Mouse (Mus musculus) ovary, postnatal 10 days (tissue): ENCODE data around the gene Foxn3.

ENCODE experiments used
- DNase-seq: peaks from one replicate; pipeline ENCODE4 v3.0.0; 2022; ENCODE audit warnings: low spot score

Foxn3 gene

DNA sequence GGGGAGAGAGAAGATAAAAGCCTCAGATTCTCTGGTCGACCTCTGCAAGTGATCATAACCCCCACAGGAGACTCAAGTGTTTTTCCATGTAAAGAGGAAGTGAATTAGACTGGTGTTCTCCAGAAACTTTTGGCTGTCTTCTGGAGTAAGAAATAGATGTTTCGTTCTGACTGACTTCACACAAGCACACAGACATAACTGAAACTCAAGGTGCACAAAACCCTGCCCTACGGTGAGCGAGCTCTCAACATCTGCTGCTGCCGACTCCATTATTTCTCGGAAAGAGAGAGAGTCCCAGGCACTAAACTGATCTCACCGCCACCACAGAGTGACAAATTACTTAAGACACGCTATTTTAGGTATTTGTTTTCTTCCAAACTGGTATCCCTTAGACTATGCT lies 237.2 kb downstream of the Foxn3 start:
- DNase-seq, result no peak

DNA sequence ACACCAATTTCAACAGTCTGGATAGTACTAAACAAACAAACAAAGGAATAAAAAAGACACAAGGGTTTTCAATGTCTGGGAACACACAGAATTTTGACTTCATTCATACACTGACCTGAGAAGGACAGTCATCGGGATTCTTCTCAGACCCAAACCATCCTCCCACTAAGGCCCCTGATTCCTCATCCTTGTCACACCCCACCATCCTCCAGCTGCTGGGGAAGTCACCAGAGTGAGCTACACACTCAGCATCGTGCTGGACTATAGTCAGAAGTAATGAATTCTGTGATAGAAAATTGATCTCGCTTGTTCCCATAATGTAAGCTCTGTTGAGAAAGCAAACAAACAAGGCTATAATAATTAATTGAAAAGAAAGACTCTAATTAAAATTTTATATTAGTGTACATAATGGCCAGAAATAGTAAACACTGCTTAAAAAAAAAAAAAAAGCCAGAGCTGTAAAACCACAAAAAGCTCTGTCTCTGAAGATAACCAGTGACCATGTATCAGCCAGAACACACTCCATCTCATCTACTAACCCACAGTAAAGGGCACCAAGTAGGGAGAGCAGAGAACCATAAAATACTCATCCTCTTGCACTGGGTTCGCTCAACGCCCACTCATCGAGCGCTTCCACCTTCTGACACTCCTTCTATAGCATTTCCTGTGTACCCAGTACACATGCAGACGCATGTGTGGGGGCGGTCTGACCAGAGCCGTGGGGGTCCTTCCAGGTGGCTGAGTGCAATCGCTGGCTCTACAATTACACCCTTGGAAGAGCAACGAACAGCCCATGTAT lies 241.6 kb downstream of the Foxn3 start:
- no peak for DNase-seq

DNA sequence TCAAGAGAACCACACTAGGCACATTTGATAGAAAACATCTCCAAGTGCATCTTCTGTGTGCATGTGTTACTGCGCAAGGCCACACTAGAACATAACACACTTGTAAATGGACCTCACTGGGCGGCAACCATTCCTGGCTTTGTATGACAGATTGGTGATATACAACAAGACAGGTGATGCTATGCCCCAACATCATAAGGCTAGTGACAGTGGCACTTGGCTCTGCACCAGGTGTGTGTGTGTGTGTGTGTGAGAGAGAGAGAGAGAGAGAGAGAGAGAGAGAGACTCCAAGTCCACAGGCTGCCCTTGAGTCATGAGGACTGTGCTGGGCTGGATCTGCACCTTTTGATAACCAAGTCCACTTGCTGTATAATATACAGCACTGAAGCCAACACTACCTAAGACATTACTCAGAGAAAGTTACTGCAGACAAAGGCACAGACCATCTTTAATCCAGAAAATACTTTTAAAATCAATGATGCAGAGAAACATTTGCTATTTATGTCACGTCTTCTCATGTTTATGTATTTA lies 242.4 kb downstream of the Foxn3 start:
- DNase-seq, result no peak

DNA sequence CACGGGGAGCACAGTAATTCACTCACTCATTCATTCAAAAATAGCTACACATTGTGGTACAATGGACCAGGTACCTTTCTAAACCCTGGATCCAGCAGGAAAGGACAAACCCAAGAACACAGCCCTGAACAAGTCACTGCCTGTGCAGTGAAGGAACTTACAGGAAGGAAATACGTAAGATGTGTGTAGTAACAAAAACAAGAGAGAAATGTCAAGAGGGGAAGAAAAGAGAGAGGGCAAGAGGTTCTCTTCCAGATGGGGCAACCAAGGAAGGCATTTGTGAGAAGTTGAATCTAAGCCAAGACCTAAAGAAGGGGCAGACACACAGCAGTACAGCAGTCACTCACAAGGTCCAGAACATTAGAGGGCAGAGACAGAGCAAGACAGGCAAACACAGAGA lies 243.5 kb downstream of the Foxn3 start:
- DNase-seq, result no peak

DNA sequence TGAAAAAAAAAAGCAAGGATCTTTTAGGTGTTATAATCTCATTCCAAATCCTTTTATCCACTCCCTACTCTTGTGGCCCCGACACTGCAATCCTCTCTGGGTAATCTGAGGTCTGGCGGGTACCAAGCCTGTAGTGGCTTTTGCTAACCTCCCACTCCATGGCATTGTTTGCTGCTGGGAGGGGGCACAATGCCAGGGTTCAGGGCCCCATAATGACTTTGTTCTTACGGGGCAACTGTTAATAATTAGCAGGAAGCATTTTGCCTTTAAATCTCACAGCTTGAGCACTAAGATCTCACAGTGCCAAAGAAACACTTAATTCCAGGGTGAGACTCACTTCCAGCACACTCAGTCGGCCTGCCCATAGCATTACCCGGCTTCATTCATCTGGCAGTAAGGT lies 244.2 kb downstream of the Foxn3 start:
- DNase-seq, result no peak

DNA sequence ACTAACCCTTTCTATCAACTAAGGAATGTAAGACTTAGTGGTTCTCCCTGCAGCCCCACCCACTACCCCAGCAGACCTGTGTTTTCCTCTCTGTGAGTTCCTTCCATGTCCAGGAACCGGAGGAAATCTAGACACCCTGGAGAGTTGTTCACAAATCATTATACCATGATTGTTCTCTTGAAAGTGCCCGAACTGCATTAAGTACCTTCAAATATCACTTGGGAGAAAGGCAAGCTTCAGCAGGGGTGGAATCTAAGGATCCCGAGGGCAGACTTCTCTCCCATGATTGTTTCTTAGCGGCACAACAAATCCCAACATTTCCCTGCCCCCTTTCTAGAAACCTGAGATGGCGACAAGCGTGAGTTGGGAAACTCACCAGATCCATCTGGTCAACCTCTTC lies 247.5 kb downstream of the Foxn3 start:
- no peak for DNase-seq

DNA sequence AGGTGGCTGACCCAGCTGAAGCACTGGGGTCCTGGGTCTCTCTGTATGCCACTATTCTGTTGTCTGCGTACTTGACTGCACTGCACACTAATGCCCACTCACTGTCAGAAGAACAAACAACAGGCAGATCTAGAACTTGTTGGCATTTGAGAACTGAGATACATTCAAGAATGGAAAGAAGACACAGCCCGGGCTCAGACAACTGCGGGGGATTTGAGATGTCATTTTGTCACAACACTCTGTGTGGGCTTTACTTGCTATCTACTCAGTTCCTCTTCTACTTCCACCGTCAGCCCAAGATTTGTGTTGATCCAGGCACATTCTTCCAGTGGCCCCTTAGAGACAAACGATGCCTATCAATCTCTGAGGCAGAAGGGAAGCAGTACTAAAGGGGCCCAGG lies 248.6 kb downstream of the Foxn3 start:
- no peak for DNase-seq

DNA sequence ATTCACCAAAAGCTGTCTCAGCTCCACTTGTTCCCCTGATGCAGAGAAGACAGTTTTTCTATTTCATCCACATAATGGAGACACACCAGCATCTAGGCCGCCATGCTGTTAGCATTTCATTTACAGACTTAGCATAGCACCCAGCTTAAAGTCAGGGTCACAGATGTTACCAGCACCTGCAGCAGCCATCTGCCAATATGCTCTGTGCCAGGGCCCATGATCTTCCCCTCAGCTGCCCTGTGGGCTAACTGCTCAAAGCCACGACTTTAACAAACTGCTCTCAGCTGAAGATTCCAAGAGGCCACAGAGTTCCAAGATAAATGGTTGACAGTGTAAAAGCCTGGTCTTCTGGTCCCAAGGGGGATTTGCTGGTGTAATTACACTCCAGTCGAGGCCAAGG lies 252.1 kb downstream of the Foxn3 start:
- no peak for DNase-seq

DNA sequence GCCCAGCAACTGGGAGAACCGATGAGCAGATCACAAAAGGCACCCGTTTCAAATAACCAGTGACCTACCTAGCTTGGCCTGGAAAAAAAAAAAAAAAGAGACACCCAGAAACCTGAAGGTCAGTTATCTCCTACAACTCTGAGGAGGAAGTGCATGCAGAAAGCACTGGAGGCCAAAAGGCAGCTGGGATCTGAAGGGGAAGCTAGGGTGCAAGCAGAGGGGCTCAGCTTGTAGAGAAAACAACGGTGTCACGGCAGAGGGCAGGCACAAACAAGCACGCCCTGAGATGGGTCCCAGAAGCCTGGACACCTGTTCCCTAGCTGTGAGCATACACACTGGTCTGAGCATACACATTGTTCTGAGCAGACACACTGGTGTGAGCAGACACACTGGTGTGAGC lies 253.4 kb downstream of the Foxn3 start:
- no peak for DNase-seq

DNA sequence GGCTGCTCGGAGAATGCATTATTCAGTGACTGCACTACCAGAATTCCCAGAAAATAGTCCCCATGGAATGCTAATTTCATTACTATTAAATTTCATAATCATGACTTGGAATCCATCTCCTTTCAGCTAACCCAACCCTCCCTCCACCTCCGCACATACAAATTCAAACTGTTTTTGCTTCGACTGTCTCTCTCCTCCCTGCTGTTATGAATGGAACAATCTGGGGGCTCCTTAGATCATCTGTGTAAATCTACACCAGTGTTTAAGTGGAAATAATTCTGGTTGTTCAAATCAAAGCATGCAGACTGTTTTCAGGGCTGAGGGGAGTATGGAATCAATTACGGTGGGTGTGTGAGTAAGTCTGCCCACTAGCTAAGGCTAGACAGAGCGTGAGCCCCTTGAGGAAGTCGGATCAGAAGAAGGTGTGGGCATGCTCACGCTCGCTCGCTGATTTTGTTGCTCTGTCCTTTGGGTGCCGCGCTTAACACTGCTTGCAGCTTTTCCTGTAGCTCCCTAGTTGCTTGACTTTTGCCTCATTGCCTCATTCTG lies 254.8 kb downstream of the Foxn3 start:
- DNase-seq, result no peak

DNA sequence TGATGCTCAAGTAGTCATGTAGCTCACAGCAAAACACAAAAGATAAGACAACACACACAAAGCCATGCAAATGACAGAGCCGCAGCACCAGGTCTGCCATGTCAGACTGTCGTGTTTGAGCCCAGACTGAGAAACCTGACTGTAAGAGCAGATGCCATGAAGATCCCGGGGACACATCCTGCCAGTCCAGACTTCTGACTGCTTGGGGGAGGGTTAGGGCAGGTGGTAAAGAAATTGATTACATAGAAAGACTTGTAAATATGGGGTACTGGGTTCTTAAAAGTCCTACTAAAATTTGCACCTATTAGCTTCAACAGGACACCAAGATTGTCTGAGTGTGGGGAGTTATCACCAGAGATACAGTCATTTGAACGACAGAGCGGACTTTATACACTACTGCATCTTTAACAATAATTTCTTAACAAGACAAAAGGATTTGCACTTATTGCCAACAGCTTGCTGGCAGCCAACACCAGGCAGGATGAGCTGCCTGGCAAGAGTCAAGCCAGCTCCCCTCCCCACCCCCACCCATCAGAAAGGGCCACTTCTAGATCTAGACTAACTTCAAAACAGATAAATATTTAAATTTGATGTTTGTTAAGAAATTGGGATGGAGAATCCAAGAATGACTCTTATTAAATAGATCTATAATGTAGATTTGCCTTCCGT lies 256.7 kb downstream of the Foxn3 start:
- no peak for DNase-seq

DNA sequence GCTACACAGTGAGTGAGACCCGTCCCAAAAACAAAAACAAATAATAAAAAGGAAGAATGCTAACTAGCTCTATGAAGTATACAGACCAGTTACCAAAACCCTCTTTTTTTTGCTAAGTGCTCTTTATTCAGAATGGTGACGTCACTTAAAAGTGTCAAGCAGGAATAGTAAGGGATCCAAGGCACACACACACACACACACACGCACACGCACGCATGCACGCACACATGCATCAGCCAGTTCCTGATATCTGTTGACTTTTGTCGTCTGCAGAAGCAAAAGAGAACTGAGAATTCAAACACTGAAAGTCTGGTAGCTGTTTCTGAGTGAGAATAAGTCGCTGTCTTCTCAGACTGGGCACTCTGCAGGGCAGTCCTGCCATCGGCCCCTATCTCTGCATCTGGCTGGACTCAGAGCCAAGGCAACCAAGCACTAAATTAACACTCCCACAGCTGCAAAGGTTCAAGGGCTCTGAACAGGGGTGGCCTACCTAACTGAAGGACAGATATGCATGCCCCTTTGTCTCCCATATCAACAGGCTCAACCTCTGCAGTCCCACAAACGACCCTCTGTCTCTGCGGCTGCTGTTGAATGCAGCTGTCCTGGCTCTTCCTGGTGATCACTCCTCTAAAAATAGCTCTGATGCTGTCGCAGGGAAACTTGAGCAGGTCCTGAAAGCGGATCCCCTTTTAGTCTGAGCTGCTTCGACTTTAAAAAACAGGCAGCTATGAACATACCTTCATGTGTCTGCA lies 257.4 kb downstream of the Foxn3 start:
- DNase-seq, result no peak

DNA sequence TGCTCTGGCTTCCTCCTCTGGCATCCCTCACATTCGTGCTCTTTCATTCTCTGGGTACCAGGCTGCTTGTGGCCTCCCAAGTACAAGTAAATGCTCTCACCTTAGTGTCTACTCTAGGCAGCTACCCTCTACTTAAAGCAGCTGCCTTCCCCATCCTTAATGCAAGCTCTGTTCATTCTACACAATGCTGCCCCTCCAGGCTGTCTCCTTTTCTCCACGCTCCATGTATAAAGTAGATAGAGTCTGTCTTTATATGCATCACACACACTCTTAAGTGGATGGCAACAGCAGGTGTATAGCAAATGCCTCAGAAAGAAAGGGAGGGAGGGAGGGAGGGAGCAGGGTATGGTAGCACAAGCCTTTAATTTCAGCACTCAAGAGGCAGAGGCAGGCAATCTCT lies 258.1 kb downstream of the Foxn3 start:
- no peak for DNase-seq

DNA sequence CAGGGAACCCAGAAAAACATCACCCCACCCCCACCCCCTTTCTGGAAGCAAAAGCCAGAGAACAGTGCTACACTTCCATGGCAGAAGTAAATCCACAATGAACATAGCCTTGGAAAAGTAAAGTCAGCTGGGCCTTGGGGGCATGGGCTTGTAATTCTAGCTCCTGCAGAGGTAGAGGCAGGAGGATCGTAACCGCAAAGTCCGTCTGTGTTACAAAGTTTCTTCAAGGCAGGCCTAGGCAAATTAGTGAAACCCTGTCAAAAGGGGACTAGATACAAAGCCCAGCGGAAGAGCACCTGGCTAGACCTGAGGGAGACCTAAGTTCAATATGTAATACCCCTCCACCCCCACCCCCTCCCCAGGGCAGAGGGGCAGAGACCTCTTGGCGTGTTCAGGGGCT lies 259.3 kb downstream of the Foxn3 start:
- no peak for DNase-seq

DNA sequence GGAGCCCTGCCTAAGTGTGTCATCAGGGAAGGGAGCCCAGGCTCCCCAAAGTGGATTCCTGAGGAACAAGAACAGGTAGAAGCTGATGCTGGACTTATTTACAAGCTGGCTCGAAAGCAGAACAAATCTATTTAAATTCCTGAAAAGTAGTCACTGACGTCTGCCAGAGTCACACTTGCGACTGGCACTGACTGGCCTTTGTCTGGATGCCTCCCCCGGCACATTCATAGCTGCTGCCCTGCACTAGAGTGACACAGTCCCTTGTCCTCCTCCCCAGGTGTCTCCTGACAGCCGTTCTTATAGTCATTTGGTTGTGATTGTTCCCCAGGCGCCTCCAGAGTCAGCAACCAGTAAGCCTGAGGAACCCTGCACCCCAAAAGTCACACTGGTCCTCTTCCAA lies 259.8 kb downstream of the Foxn3 start:
- DNase-seq, result no peak

DNA sequence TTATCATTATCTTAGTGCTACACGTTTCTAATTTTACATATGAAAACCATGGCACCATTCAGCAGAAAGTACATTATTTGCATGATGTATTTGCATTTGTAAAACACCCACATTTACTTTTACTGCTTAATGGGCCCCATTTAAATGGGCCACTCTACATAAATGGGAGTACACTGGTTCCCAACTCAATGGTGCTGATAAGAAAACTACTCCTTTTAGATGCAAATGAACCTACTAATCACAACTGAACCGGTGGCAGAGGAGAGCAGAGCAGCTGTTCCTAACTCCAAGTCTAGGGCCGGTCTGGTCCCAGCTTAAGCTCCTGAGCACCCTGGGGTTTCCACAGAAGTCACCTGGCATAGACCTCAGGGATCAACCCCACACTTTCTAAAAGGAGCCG lies 263.5 kb downstream of the Foxn3 start:
- no peak for DNase-seq

DNA sequence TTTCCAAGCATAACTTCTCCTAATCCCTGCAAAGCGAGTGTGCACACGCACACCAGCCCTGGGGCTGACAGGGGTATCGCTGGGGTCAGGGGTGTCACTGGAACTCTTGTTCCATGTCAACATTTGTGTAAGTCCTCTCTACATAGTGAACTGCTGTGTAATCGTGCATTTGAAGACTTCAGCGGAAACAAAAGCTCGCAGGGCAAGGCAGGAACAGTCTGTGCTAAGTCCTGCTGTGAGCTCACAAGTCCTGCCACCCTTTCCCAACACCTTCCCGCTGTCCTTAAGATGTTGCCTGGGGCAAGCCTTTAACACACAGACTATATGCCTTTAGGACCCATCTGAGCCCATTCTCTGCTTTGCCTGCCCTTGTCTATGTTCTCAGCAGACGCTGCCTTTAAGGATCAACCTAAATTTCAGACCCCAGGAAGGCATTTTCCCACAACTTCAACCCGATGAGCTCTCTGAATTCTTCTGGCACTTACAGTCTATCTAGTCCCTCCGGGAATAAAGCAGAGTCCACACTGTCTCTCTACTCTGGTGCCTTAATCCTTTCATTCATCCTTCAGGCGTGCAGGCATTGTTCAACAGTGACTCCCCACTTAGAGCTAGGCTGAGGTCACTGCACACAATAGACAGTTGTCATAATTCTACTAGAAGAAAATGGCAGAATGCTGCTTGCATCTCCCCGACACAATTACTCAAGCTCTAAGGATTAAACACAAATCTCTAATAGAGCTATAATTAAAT lies 264.4 kb downstream of the Foxn3 start:
- no peak for DNase-seq

DNA sequence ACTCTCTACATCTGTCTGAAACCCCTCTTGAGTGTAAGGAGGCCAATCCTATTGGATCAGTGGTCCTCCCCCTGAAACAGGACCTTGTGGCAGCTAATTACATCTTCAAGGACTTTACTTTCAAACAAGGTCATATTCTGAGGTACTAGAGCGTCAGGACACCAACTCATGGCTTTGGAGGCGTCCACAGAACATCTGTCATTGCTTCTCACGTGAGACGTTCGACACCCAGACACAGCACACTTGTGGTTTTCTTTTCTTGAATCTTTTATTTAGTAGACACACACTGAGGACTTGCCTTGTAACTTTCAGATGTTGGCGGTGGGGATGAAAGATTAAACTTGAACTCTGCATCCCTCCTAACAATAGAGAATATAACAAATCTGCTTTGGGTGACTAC lies 265.1 kb downstream of the Foxn3 start:
- no peak for DNase-seq

DNA sequence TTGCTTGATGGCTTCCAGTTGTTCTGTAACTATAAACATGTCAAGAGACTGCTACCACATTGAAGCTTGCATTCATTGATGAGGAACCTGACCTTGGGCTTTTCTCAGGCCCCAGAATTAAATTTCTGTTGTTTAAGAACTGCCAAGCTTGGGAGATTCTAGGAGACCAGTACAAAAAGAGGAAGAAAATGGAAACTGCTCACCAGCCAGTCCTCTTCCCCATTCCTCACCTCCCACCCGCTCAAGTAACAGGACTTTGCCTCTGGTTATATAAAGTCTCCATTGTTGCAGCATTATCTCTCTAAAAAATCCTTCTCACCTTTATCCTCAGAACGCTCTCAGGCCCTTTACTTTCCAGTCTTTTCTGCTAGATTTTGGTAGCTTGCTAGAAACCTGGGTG lies 265.6 kb downstream of the Foxn3 start:
- DNase-seq, result no peak

DNA sequence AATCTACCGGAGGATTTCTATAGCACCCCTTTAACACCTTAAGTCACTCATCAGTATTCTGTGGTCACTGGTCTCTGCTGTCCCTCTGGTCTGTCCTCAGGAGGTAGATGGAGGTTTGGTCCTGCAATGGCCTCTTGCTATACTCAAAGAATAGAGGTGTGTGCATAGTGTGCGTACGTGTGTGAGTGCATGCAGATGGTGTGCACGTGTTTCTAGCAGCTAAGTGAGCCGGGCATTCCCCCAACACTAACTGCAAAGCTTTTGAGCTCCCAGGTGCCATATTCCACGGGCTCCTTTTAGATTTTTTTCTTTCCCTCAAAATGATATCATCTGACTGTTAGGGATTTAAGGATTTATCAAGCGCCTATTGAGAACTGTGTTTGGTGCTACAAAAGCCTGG lies 269.9 kb downstream of the Foxn3 start:
- no peak for DNase-seq

DNA sequence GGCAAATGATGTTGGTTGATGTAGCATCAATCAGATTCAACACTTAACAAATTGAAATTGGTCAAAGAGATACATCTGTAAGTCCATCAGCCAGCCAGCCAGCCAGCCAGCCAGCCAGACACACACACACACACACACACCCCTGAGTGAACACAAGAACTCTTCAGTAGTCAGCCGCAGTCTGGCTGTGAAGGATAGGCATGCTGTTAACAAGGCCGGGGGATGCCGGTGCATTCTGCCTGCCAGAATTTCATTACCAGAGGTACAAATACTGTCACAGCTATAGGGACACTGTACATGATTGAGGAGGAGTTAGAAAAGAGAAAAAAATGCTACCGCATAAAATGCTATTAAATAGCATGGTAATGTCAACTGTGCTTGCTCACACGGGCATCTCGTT lies 271.2 kb downstream of the Foxn3 start:
- no peak for DNase-seq

DNA sequence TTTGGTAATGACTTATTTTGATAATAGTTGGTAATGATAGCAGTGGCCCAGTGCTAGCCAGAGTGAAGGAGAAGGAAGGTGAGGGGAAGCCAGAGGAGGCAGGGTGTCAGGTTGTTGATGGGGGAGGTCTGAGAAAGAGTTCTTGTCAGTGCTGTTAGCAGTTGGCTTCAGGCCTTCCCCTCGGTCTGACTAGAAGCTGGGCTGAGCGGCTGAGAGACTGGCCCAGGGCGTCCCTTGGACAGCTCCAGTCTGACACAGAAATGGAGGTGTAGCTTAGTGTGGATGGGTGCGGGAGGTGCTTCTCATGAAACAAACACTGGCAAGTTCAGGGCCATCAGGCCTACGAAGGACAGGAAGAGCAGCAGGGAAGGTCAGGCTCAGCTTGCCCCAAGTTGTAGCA lies 276.3 kb downstream of the Foxn3 start:
- no peak for DNase-seq
